Mouse (Mus musculus) MEL (cell line): ENCODE results near the gene Smim24.

Experiments
- CTCF ChIP-seq, 3 experiments: IDR thresholded peaks in 2 of 3; conservative IDR thresholded peaks in 1 of 3; 2 replicates each; pipeline ENCODE4 v1.5.1; 2011 to 2012; ENCODE audit warnings: low read length in 3 of 3, low read depth in 2 of 3, mild to moderate bottlenecking in 2 of 3, improper control_type of control experiment in 1 of 3, inconsistent platforms in 1 of 3, mixed read lengths in 1 of 3, moderate library complexity in 1 of 3; ENCODE audit not compliant: control insufficient read depth in 1 of 3, insufficient read depth in 1 of 3, poor library complexity in 1 of 3, severe bottlenecking in 1 of 3
- ELF1 ChIP-seq: IDR thresholded peaks from 2 replicates; pipeline ENCODE4 v1.6.1; 2014; ENCODE audit warnings: low read depth, mild to moderate bottlenecking, inconsistent platforms, low read length, improper control_type of control experiment, moderate library complexity
- EP300 ChIP-seq, 2 experiments: IDR thresholded peaks; 2 replicates each; pipeline ENCODE4 v1.6.1; 2011; ENCODE audit warnings: improper control_type of control experiment in 2 of 2, low read length in 2 of 2, low read depth in 1 of 2, mild to moderate bottlenecking in 1 of 2
- GATA1 ChIP-seq: IDR thresholded peaks from 2 replicates; pipeline ENCODE4 v1.6.1; 2011; ENCODE audit warnings: low read depth, low read length, improper control_type of control experiment
- JUND ChIP-seq: IDR thresholded peaks from 2 replicates; pipeline ENCODE4 v1.6.1; 2011; ENCODE audit warnings: low read depth, mild to moderate bottlenecking, improper control_type of control experiment, low read length
- MYB ChIP-seq: IDR thresholded peaks from 2 replicates; pipeline ENCODE4 v1.6.1; 2011; ENCODE audit warnings: mild to moderate bottlenecking, low read depth, low read length, improper control_type of control experiment
- POLR2A ChIP-seq, 2 experiments: IDR thresholded peaks; 2 replicates each; pipeline ENCODE4 v1.6.1; 2011 to 2012; ENCODE audit warnings: low read length in 2 of 2, mild to moderate bottlenecking in 2 of 2, control low read depth in 1 of 2, improper control_type of control experiment in 1 of 2, low read depth in 1 of 2, moderate library complexity in 1 of 2; ENCODE audit not compliant: control insufficient read depth in 1 of 2, insufficient read depth in 1 of 2, poor library complexity in 1 of 2
- USF1 ChIP-seq: IDR thresholded peaks from 2 replicates; pipeline ENCODE4 v1.6.1; 2014; ENCODE audit warnings: low read depth, mild to moderate bottlenecking, inconsistent platforms, low read length, improper control_type of control experiment, moderate library complexity
- ZKSCAN1 ChIP-seq: IDR thresholded peaks from 2 replicates; pipeline ENCODE4 v1.6.1; 2012; ENCODE audit warnings: low read depth, mild to moderate bottlenecking, inconsistent platforms, low read length, improper control_type of control experiment, moderate library complexity
- ZMIZ1 ChIP-seq: IDR thresholded peaks from 2 replicates; pipeline ENCODE4 v1.6.1; 2012; ENCODE audit warnings: low read depth, mild to moderate bottlenecking, inconsistent platforms, low read length, improper control_type of control experiment, moderate library complexity

DNA sequence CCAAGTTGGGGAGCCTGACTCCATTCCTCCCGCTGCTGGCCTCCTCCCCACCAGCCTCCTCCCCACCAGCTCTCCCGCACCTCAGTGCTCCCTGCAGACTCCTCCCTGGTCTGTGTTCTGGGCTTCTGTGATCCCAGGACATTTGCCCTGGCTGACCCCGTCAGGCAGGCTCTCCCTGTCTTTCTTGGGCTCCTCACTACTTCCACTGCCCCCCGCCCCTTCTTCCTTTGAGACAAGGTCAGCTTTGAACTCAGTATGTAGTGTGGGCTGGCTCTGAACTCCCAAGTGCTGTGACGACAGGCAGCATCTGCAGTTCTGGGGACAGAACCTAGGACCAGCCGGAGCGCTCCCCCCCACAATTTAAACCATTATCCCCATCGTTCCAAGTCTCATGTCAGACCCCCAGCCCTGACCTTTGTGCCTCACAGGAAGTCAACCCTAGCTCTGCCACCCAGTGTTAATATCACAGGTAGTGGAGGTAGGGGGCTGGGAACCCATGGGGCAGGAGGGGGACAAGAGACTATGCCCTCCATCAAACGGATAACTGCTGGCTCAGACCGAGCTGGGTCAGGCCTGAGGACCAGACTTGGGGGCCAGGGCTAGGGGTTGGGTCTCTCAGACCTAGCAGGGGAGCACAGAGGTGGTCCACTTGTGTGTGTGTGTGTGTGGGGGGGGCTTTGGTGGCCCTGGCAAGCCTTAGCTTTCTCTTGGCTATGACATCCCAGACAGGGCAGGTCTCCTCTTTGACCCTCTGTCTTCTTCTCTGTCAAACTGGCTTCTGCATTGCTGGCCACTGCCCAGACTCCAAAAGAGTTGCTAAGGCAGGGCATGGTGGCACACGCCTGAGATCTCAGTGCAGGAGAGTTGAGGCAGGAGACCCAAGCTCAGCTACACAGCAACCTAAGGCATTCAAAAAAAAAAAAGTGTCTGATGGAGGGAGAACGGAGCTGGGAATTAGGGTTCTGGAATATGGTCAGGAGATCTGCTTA lies 24.7 kb downstream of the Smim24 start:
- TF ChIP-seq CTCF (IDR thresholded peaks at IDR 0.05 in 2 of 3, conservative IDR thresholded peaks at IDR 0.05 in 1 of 3; ENCODE audit: control insufficient read depth in 1 of 3, insufficient read depth in 1 of 3, low read depth in 2 of 3, low read length in 3 of 3, poor library complexity in 1 of 3, severe bottlenecking in 1 of 3) (no peak), ZMIZ1 (no peak), EP300 (IDR thresholded peaks at IDR 0.05; ENCODE audit: low read depth in 1 of 2, low read length in 2 of 2) (no peak), ZKSCAN1 (no peak), MYB (no peak), GATA1 (no peak), JUND (no peak), POLR2A (IDR thresholded peaks at IDR 0.05; ENCODE audit: control insufficient read depth in 1 of 2, insufficient read depth in 1 of 2, low read depth in 1 of 2, low read length in 2 of 2, poor library complexity in 1 of 2) (no peak), ELF1 (no peak), USF1 (no peak)
